33 mouse cellular contexts compared by ENCODE assay signal in the genomic region with DNA sequence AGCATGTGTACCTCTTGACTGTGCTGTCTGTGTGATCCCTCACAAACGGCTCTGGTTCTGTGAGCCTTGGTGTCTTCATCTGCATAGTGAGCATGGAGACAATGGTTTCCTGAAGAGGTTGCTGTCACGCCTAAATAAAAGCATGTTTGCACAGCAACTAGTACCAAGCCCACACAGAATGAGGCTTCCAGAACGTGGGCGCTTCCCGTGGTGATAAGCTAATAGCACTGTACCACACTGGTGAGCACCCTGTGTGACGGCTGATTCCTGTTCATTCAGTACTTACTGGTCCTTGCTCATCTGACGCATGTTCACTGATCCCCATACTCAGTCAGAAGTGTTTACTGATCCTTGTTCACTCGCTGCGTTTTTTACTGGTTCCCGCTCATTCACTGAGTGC. TPM values are rescaled to one million over a fixed set of nuclear protein-coding genes. Genes with fewer than 3 reads are reported as not detected.
DNase-seq lines count a peak whose midpoint lies in the region; ATAC-seq and TF ChIP-seq lines count a peak whose summit lies in the region.
"Had no signal": no experiment of that assay in that cellular context is flagged by ENCODE, and none has a peak within 500 bp of the region (broad histone marks: within the 10 kb centered on the region; RNA-seq: fewer than 3 reads in every experiment).

No protein-coding gene starts in this region.

- no peak overlapping the region for H3K9ac ChIP-seq in stomach, postnatal 0 days (ENCODE audit: low read length)
- H3K9ac ChIP-seq: embryonic facial prominence, embryonic 13.5 days; forebrain, embryonic 13.5 days; forebrain, postnatal 0 days; hindbrain, embryonic 12.5 days; hindbrain, embryonic 15.5 days had no signal

- no peak for ATAC-seq in stomach, postnatal 0 days (ENCODE audit: low FRiP score, low TSS enrichment)
- no peak for ATAC-seq in megakaryocyte progenitor cell, adult 5-6 weeks (replicated peaks; ENCODE audit: poor library complexity)
- ATAC-seq: CD4-positive, CD25-positive, alpha-beta regulatory T cell, adult 4 months; forebrain, embryonic 13.5 days; forebrain, postnatal 0 days had no signal

- no peaks in the 10 kb centered on the region for H3K4me1 ChIP-seq in stomach, postnatal 0 days (replicated peaks; ENCODE audit: control insufficient read depth, insufficient read depth)

- H3K27me3 ChIP-seq in stomach, postnatal 0 days (ENCODE audit: control insufficient read depth, insufficient read depth, low read length), result no peaks in the 10 kb centered on the region
- H3K27me3 ChIP-seq: hindbrain, embryonic 12.5 days; hindbrain, embryonic 15.5 days had no signal

- H3K9me3 ChIP-seq in stomach, postnatal 0 days (ENCODE audit: control insufficient read depth, low read length), result no peaks in the 10 kb centered on the region
- H3K9me3 ChIP-seq: embryonic facial prominence, embryonic 13.5 days; forebrain, embryonic 10.5 days; forebrain, embryonic 13.5 days; hindbrain, embryonic 12.5 days; hindbrain, embryonic 15.5 days had no signal

- H3K4me3 ChIP-seq in layer of hippocampus, adult 2 months, result no peak overlapping the region
- H3K4me3 ChIP-seq in stomach, postnatal 0 days (ENCODE audit: low read depth, low read length), result no peak overlapping the region
- H3K4me3 ChIP-seq: embryonic facial prominence, embryonic 13.5 days; forebrain, embryonic 10.5 days; forebrain, embryonic 13.5 days; gastrocnemius, adult 2 months; hindbrain, embryonic 12.5 days; hindbrain, embryonic 15.5 days had no signal

- no peak for TF ChIP-seq EP300 in stomach, postnatal 0 days (optimal IDR thresholded peaks at IDR 0.05)

- H3K27ac ChIP-seq in layer of hippocampus, adult 2 months, result no peak overlapping the region
- peak overlapping the region; percentile 20; the same call in 1 of the 2 replicates for H3K27ac ChIP-seq in stomach, postnatal 0 days (replicated peaks)
- H3K27ac ChIP-seq: embryonic facial prominence, embryonic 13.5 days; forebrain, embryonic 10.5 days; forebrain, embryonic 13.5 days; gastrocnemius, adult 2 months; hindbrain, embryonic 12.5 days; hindbrain, embryonic 15.5 days had no signal

- no peak for TF ChIP-seq CTCF in layer of hippocampus, adult 2 months (conservative IDR thresholded peaks at IDR 0.05)
- no peak for TF ChIP-seq CTCF in stomach, postnatal 0 days (IDR thresholded peaks at IDR 0.05; ENCODE audit: low read depth)

- no peaks in the 10 kb centered on the region for H3K36me3 ChIP-seq in stomach, postnatal 0 days (ENCODE audit: control insufficient read depth, insufficient read depth, low read length)
- H3K36me3 ChIP-seq: embryonic facial prominence, embryonic 13.5 days; forebrain, embryonic 10.5 days; hindbrain, embryonic 12.5 days; hindbrain, embryonic 15.5 days had no signal

- DNase-seq in layer of hippocampus, adult 2 months (ENCODE audit: low spot score in 2 of 2), result peak; percentile 20 to 23
- DNase-seq in layer of hippocampus, postnatal 10 days (ENCODE audit: low spot score in 2 of 2), result no peak
- peak; percentile 35 for DNase-seq in layer of hippocampus, adult 9-11 months
- DNase-seq in stomach, postnatal 0 days (ENCODE audit: low spot score), result no peak
- no peak for DNase-seq in cerebellum, adult 9-11 months
- DNase-seq: adrenal gland, adult 2 months; adrenal gland, postnatal 14 days; cerebellum, adult 11-12 months; cerebellum, adult 8-10 months; cerebellum, postnatal 14 days; forebrain, postnatal 0 days; gastrocnemius, adult 2 months; gastrocnemius, postnatal 14 days; heart, adult 11 months had no signal

- 63% methylated on average over 10 of the region's 10 CpGs for WGBS in stomach, postnatal 0 days

- H3K4me2 ChIP-seq in stomach, postnatal 0 days (replicated peaks; ENCODE audit: low read depth), result no peak overlapping the region
- H3K4me2 ChIP-seq: embryonic facial prominence, embryonic 13.5 days; forebrain, embryonic 13.5 days; heart, embryonic 11.5 days; hindbrain, embryonic 12.5 days; hindbrain, embryonic 15.5 days had no signal

RNA-seq across cellular contexts. Expression of gene Krtdap, which starts 2.4 kb away (rescaled TPM):
- total RNA-seq in layer of hippocampus, adult 2 months (2021), result not detected
- not detected for total RNA-seq in layer of hippocampus, postnatal 10 days (2021)
- 12,744 and 13,054 TPM in 2 replicates for polyA plus RNA-seq in stomach, postnatal 0 days (2015; fragmentation: Nextera tagmentation; extraction: Ambion mirVana)
- total RNA-seq in megakaryocyte progenitor cell, adult 5-6 weeks (2015), result not detected in 2 replicates
- total RNA-seq in megakaryocyte progenitor cell, adult 5-6 weeks (2017), result not detected in 2 replicates
- total RNA-seq: adrenal gland, adult 2 months; forebrain, postnatal 0 days; heart, adult 8-10 months; heart, postnatal 25 days; hematopoietic stem cell, adult 5-6 weeks; MEL had no signal
- polyA plus RNA-seq: adrenal gland, adult 2 months; C2C12; CD4-positive, CD25-positive, alpha-beta regulatory T cell, adult 4 months; forebrain, embryonic 10.5 days; forebrain, embryonic 13.5 days; frontal cortex, adult 2 months; heart, embryonic 11.5 days; heart, embryonic 14.5 days; hindbrain, embryonic 12.5 days had no signal

RNA-seq across cellular contexts. Expression of gene Dmkn, which starts 26.6 kb away (rescaled TPM):
- total RNA-seq in layer of hippocampus, adult 2 months (2021), result under 1 TPM; 0.56 to 1.00 TPM
- total RNA-seq in layer of hippocampus, postnatal 10 days (2021), result 1 to 10 TPM; 1.2 to 1.5 TPM
- polyA plus RNA-seq in stomach, postnatal 0 days (2015; fragmentation: Nextera tagmentation; extraction: Ambion mirVana), result 1,959 and 2,038 TPM in 2 replicates
- 81.7 and 87.4 TPM in 2 replicates for total RNA-seq in megakaryocyte progenitor cell, adult 5-6 weeks (2015)
- 95.3 and 119 TPM in 2 replicates for total RNA-seq in megakaryocyte progenitor cell, adult 5-6 weeks (2017)
- total RNA-seq: hematopoietic stem cell, adult 5-6 weeks; MEL had no signal
- polyA plus RNA-seq: C2C12; forebrain, embryonic 10.5 days; forebrain, embryonic 13.5 days had no signal

RNA-seq across cellular contexts. Expression of gene Ffar2, which starts 33.4 kb away (rescaled TPM):
- total RNA-seq in layer of hippocampus, adult 2 months (2021), result not detected
- under 1 TPM in 1 of 2 experiments, not detected in 1; 0.25 TPM for total RNA-seq in layer of hippocampus, postnatal 10 days (2021)
- polyA plus RNA-seq in stomach, postnatal 0 days (2015; fragmentation: Nextera tagmentation; extraction: Ambion mirVana), result 1.7 TPM in 2 replicates
- 8.5 and 8.8 TPM in 2 replicates for total RNA-seq in megakaryocyte progenitor cell, adult 5-6 weeks (2015)
- 25.9 and 31.5 TPM in 2 replicates for total RNA-seq in megakaryocyte progenitor cell, adult 5-6 weeks (2017)
- total RNA-seq: forebrain, postnatal 0 days; MEL had no signal
- polyA plus RNA-seq: C2C12; embryonic facial prominence, embryonic 13.5 days; forebrain, embryonic 10.5 days; forebrain, embryonic 13.5 days; heart, embryonic 11.5 days; hindbrain, embryonic 12.5 days had no signal

RNA-seq across cellular contexts. Expression of gene Sbsn, which starts 38.9 kb away (rescaled TPM):
- 1 to 10 TPM; 4.9 to 6.1 TPM for total RNA-seq in layer of hippocampus, adult 2 months (2021)
- total RNA-seq in layer of hippocampus, postnatal 10 days (2021), result 10 to 100 TPM in 1 of 2 experiments, 1 to 10 TPM in 1; 7.7 to 10.4 TPM
- polyA plus RNA-seq in stomach, postnatal 0 days (2015; fragmentation: Nextera tagmentation; extraction: Ambion mirVana), result 438 and 453 TPM in 2 replicates
- 1.6 TPM in 2 replicates for total RNA-seq in megakaryocyte progenitor cell, adult 5-6 weeks (2015)
- 0.47 and 1.3 TPM in 2 replicates for total RNA-seq in megakaryocyte progenitor cell, adult 5-6 weeks (2017)

RNA-seq across cellular contexts. Expression of gene Gapdhs, which starts 46.7 kb away (rescaled TPM):
- total RNA-seq in layer of hippocampus, adult 2 months (2021), result not detected
- total RNA-seq in layer of hippocampus, postnatal 10 days (2021), result not detected
- 0.27 and 0.30 TPM in 2 replicates for polyA plus RNA-seq in stomach, postnatal 0 days (2015; fragmentation: Nextera tagmentation; extraction: Ambion mirVana)
- not detected in 2 replicates for total RNA-seq in megakaryocyte progenitor cell, adult 5-6 weeks (2015)
- total RNA-seq in megakaryocyte progenitor cell, adult 5-6 weeks (2017), result not detected in 2 replicates
- total RNA-seq: adrenal gland, adult 2 months; adrenal gland, postnatal 14 days; adrenal gland, postnatal 4 days; forebrain, postnatal 0 days; gastrocnemius, adult 2 months; gastrocnemius, postnatal 14 days; gastrocnemius, postnatal 4 days; heart, adult 8-10 months; heart, postnatal 25 days; hematopoietic stem cell, adult 5-6 weeks; MEL had no signal
- polyA plus RNA-seq: adrenal gland, adult 2 months; brain, embryonic 14.5 days; C2C12; CD4-positive, CD25-positive, alpha-beta regulatory T cell, adult 4 months; frontal cortex, adult 2 months; heart, postnatal 0 days had no signal

Comparison
In these comparisons a context has a peak if more than half of its experiments do, and no peak if none do; other contexts are left out.
1. DNase-seq: peak in layer of hippocampus, adult 2 months (2 of 2) and layer of hippocampus, adult 9-11 months (single experiment); none in layer of hippocampus, postnatal 10 days (0 of 2), stomach, postnatal 0 days (single experiment) and cerebellum, adult 9-11 months (single experiment).
2. RNA of gene Dmkn, which starts 26.6 kb away (total RNA-seq): 81.7 to 119 TPM in megakaryocyte progenitor cell, adult 5-6 weeks; 1.2 to 1.5 TPM in layer of hippocampus, postnatal 10 days and 0.56 to 1.00 TPM in layer of hippocampus, adult 2 months; every median in the first group is over 10 times any median in the second.
3. RNA of gene Ffar2, which starts 33.4 kb away (total RNA-seq): 8.5 to 31.5 TPM in megakaryocyte progenitor cell, adult 5-6 weeks; 0.25 TPM in layer of hippocampus, postnatal 10 days and not detected in layer of hippocampus, adult 2 months; every median in the first group is over 4 times any median in the second.